Mouse (Mus musculus): Measurements from ENCODE around the gene Nr4a1.

Gene Nr4a1

GRCm38 (mm10) chr15:101317814-101318500 lies 63.9 kb downstream of the Nr4a1 start:
- no peak for DNase-seq

GRCm38 (mm10) chr15:101318889-101319765 lies 65.1 kb downstream of the Nr4a1 start:
- DNase-seq = no peak

- no peak for DNase-seq
Observed at GRCm38 (mm10) chr15:101320010-101320617, 66.0 kb downstream of the Nr4a1 start.

- DNase-seq = no peak
Observed at GRCm38 (mm10) chr15:101320618-101321041, 66.6 kb downstream of the Nr4a1 start.

GRCm38 (mm10) chr15:101321126-101321525 lies 67.1 kb downstream of the Nr4a1 start:
- no peak for DNase-seq

- DNase-seq = no peak
Observed at GRCm38 (mm10) chr15:101322106-101322505, 68.0 kb downstream of the Nr4a1 start.

- no peak for DNase-seq
Observed at GRCm38 (mm10) chr15:101322640-101323039, 68.6 kb downstream of the Nr4a1 start.

- no peak for DNase-seq
Observed at GRCm38 (mm10) chr15:101323511-101323910, 69.4 kb downstream of the Nr4a1 start.

Data from cerebellum, adult 11 months (tissue).